In the genomic region with DNA sequence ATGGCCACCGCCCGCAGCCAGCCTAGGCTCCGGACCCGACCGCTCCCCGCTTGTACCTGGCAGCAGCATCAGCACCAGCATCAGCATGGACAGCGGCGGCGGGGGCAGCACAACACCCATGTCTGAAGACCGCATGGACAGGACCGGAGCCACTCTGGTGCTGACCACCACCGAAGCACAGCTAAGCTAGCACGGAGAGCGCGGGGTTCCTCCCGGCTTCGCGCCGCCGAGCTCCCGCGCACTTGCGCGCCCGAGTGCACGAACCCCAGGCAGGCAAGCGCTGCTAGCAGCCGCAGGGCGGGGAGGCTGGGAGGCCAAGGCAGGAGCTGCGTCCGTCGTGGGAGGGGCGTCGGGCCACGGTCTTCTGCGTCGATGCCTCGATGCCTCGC, we compare ENCODE assay signal across 8 mouse cellular contexts. TPM values are rescaled to one million over a fixed set of nuclear protein-coding genes. Genes with fewer than 3 reads are reported as not detected.
DNase-seq lines count a peak whose midpoint lies in the region; ATAC-seq and TF ChIP-seq lines count a peak whose summit lies in the region.

A gene (minus strand): TSS at position 288 of the 389 bp plus-strand sequence.

- ATAC-seq in kidney, embryonic 14.5 days (ENCODE audit: low FRiP score, low TSS enrichment), result peak; percentile 86; the same call in 1 of the 2 replicates
- peak; percentile 45; the same call in 1 of the 2 replicates for ATAC-seq in embryonic facial prominence, embryonic 15.5 days (ENCODE audit: insufficient number of reproducible peaks, low FRiP score, low TSS enrichment, low read depth)
- no peak; the same call in 1 of the 2 replicates for ATAC-seq in limb, embryonic 11.5 days (ENCODE audit: insufficient number of reproducible peaks, low FRiP score, low TSS enrichment, low read depth)

- H3K9ac ChIP-seq in kidney, embryonic 14.5 days (ENCODE audit: low read depth, low read length), result peak within 1 kb of the TSS; percentile 34; the same call in 1 of the 2 replicates
- no peak within 1 kb of the TSS for H3K9ac ChIP-seq in embryonic facial prominence, embryonic 15.5 days
- H3K9ac ChIP-seq in limb, embryonic 11.5 days (ENCODE audit: low read length), result no peak within 1 kb of the TSS; the same call in 1 of the 2 replicates

- peak within 1 kb of the TSS; percentile 44 for H3K4me2 ChIP-seq in kidney, embryonic 14.5 days (replicated peaks; ENCODE audit: low read depth, low read length)
- peak within 1 kb of the TSS; percentile 58 for H3K4me2 ChIP-seq in embryonic facial prominence, embryonic 15.5 days (replicated peaks)
- H3K4me2 ChIP-seq in limb, embryonic 11.5 days (ENCODE audit: low read depth, severe bottlenecking), result peak within 1 kb of the TSS; percentile 64

- TF ChIP-seq POLR2A in small intestine, adult 2 months (IDR thresholded peaks at IDR 0.05; ENCODE audit: low read depth, low read length), result no peak

- peak within 1 kb of the TSS; percentile 32 for H3K4me3 ChIP-seq in kidney, embryonic 14.5 days (ENCODE audit: low read length)
- peak within 1 kb of the TSS; percentile 37 for H3K4me3 ChIP-seq in embryonic facial prominence, embryonic 15.5 days (replicated peaks)
- peak within 1 kb of the TSS; percentile 28 for H3K4me3 ChIP-seq in limb, embryonic 11.5 days (ENCODE audit: low read depth, low read length)
- peak within 1 kb of the TSS; percentile 23; the same call in 1 of the 2 replicates for H3K4me3 ChIP-seq in small intestine, adult 2 months (ENCODE audit: low read depth, low read length)

- under 1% methylated on average over 32 of the region's 39 CpGs for WGBS in kidney, embryonic 14.5 days
- WGBS in embryonic facial prominence, embryonic 15.5 days, result under 1% methylated on average over 39 of the region's 39 CpGs
- under 1% methylated on average over 39 of the region's 39 CpGs for WGBS in limb, embryonic 11.5 days
- 2% methylated on average over 39 of the region's 39 CpGs for WGBS in small intestine, adult 2 months

- H3K27me3 ChIP-seq in kidney, embryonic 14.5 days (ENCODE audit: control insufficient read depth, insufficient read depth, low read length), result peaks cover 36% of the 10 kb centered on the region
- H3K27me3 ChIP-seq in embryonic facial prominence, embryonic 15.5 days, result peaks cover 37% of the 10 kb centered on the region
- peaks cover 32% of the 10 kb centered on the region for H3K27me3 ChIP-seq in limb, embryonic 11.5 days (ENCODE audit: control insufficient read depth, insufficient read depth, low read length)
- H3K27me3 ChIP-seq in small intestine, adult 2 months (ENCODE audit: control insufficient read depth, insufficient read depth, low read length), result peaks cover 18% of the 10 kb centered on the region

- TF ChIP-seq CTCF in small intestine, adult 2 months (IDR thresholded peaks at IDR 0.05; ENCODE audit: extremely low read depth, insufficient read length, insufficient replicate concordance, low read depth, low read length), result no peak

- H3K36me3 ChIP-seq in kidney, embryonic 14.5 days (ENCODE audit: control insufficient read depth, insufficient read depth, low read length), result no peaks in the 10 kb centered on the region
- H3K36me3 ChIP-seq in embryonic facial prominence, embryonic 15.5 days, result no peaks in the 10 kb centered on the region
- H3K36me3 ChIP-seq in limb, embryonic 11.5 days (ENCODE audit: control insufficient read depth, insufficient read depth, low read length), result no peaks in the 10 kb centered on the region
- H3K36me3 ChIP-seq in small intestine, adult 2 months (ENCODE audit: control insufficient read depth, insufficient read depth, low read length), result no peaks in the 10 kb centered on the region

- H3K27ac ChIP-seq in kidney, embryonic 14.5 days (ENCODE audit: low read depth, low read length), result no peak within 1 kb of the TSS
- no peak within 1 kb of the TSS for H3K27ac ChIP-seq in embryonic facial prominence, embryonic 15.5 days (replicated peaks)
- no peak within 1 kb of the TSS for H3K27ac ChIP-seq in limb, embryonic 11.5 days (replicated peaks; ENCODE audit: low read depth, low read length)
- no peak within 1 kb of the TSS for H3K27ac ChIP-seq in small intestine, adult 2 months (ENCODE audit: insufficient read depth, low read depth, low read length)

- H3K9me3 ChIP-seq in kidney, embryonic 14.5 days (ENCODE audit: control insufficient read depth, low read length), result no peaks in the 10 kb centered on the region
- no peaks in the 10 kb centered on the region for H3K9me3 ChIP-seq in embryonic facial prominence, embryonic 15.5 days (replicated peaks)
- H3K9me3 ChIP-seq in limb, embryonic 11.5 days (ENCODE audit: control insufficient read depth, low read length), result no peaks in the 10 kb centered on the region

- no peak for DNase-seq in kidney, adult 9 months
- DNase-seq in adrenal gland, adult (ENCODE audit: inconsistent age in 2 of 2, low spot score in 1 of 2), result peak; percentile 27 to 56
- DNase-seq in limb, embryonic 11.5 days (ENCODE audit: low spot score), result peak; percentile 75
- DNase-seq in urinary bladder, adult 18-20 months (ENCODE audit: low spot score in 2 of 2), result no peak
- no peak for DNase-seq in gastrocnemius, postnatal 25 days

- peaks cover 7% of the 10 kb centered on the region; the same call in 1 of the 2 replicates for H3K4me1 ChIP-seq in kidney, embryonic 14.5 days (ENCODE audit: control insufficient read depth, insufficient read depth, low read length)
- peaks cover 11% of the 10 kb centered on the region for H3K4me1 ChIP-seq in embryonic facial prominence, embryonic 15.5 days
- H3K4me1 ChIP-seq in limb, embryonic 11.5 days (ENCODE audit: control insufficient read depth, insufficient read depth, low read length), result peaks cover 9% of the 10 kb centered on the region; the same call in 1 of the 2 replicates
- H3K4me1 ChIP-seq in small intestine, adult 2 months (ENCODE audit: control insufficient read depth, insufficient read depth, insufficient read length, low read length), result peaks cover 2% of the 10 kb centered on the region; the same call in 1 of the 2 replicates

RNA-seq across cellular contexts. Expression of the gene that starts here (rescaled TPM):
- 0.14 and 0.15 TPM in 2 replicates for polyA plus RNA-seq in kidney, embryonic 14.5 days (2014; fragmentation: Nextera tagmentation; extraction: Ambion mirVana)
- 0.49 and 0.54 TPM in 2 replicates for polyA plus RNA-seq in embryonic facial prominence, embryonic 15.5 days (2015; fragmentation: Nextera tagmentation; extraction: Ambion mirVana)
- polyA plus RNA-seq in limb, embryonic 11.5 days (2014; fragmentation: Nextera tagmentation; extraction: Ambion mirVana), result 0.13 TPM in 1 of 2 replicates, not detected in the other
- 0.85 and 1.5 TPM in 2 replicates for polyA plus RNA-seq in small intestine, adult 2 months (2012; rRNA removed)
- not detected for total RNA-seq in gastrocnemius, postnatal 25 days (2021)

Comparison
In these comparisons a context has a peak if more than half of its experiments do, and no peak if none do; other contexts are left out.
1. Peak in ATAC-seq, H3K4me3 ChIP-seq, H3K9ac ChIP-seq and H3K4me2 ChIP-seq in kidney, embryonic 14.5 days; RNA of the gene not detected or under 1 TPM.
2. Peak in ATAC-seq, H3K4me3 ChIP-seq and H3K4me2 ChIP-seq in embryonic facial prominence, embryonic 15.5 days; RNA of the gene not detected or under 1 TPM.
3. Peak in DNase-seq, H3K4me3 ChIP-seq and H3K4me2 ChIP-seq in limb, embryonic 11.5 days; RNA of the gene not detected or under 1 TPM.
4. DNase-seq: peak in adrenal gland, adult (2 of 2); none in kidney, adult 9 months (single experiment), urinary bladder, adult 18-20 months (0 of 2) and gastrocnemius, postnatal 25 days (single experiment).
5. Peak in every context shown above with its lines, with median percentiles within 50 percentile points of each other: H3K4me2 ChIP-seq and H3K4me3 ChIP-seq.